Mouse (Mus musculus): ENCODE data around the gene Gpkow.
"Not testable (repeated sequence)": the region's sequence is repeated elsewhere in the genome, so short reads cannot be mapped to it uniquely, and the experiment has no call there.

Gene Gpkow

DNA sequence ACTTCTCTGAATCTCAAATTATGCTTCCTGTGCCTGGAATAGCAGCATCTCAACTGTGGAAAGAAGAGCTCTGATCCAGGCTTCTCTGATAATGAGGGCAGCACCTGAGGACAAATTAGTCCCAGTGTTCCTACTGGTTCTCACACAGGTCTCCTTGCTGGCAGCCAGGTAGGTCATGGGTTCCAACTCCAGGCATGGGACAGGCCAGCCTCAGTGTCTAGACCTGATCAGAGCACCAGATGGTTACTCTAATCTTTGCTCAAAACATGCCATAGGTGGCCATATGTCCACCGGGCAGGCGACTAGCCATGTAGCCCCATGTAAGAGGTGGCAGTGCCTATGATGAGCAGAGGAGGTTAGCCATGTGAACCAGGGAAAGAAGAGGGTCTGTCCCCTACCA, 8.6 kb upstream of the Gpkow start:
- no peak for DNase-seq (ENCODE audit: low spot score)

DNA sequence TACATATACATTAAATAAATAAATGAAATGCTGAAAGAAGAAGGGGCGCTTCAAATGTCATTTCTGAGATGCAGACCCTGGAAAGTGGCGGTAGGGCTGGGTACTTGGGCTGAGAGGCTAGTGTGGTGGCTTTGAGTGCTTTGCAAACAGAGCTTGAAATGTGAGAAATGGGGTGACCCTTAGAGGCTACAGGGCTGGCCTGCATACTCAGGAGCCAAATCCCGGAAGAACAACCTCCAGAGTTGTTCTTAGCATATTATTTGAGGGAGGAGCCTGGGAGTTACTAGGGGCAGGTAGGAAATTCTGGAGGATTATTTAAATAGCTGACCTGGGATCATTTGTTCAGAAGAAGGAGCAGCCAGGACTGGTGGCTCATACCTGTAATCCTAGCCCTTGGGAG, 6.4 kb upstream of the Gpkow start:
- DNase-seq (ENCODE audit: low spot score) = no peak

DNA sequence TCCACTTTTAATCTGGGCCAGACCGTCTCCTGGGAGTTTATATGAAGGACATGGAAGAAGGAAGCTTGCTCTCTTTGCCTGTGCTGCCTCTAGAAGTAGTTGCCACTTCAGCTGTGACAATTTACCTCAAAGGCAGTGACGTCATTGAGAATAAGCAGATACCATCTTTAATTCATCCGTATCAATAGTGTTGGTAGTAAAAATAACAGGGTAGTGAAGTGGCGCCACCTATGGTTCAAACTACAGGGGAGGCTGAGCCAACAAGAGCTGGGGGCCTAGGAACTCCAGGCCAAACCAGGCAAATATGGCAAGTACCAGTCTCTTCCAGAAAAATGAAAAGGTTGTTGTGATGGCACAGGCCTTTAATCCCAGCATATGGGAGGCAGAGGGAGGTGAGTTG, 4.1 kb upstream of the Gpkow start:
- peak; percentile 44 for DNase-seq (ENCODE audit: low spot score)

DNA sequence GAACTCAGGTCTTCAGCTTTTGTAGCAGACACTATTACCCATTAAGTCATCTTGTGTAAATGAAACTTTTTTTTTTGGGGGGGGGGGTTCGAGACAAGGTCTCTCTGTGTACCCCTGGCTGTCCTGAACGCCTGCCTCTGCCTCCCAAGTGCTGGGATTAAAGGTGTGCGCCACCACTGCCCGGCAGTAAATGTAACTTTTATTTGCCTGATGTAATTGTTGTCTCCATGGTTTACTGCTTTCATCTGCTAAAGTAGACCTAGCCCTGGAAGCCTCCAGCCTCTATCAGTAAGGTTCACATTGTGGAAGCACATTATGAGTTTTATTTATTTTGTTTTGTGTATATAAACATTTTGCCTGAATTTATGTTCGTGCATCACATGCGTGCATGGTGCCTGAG, 411 bp upstream of the Gpkow start:
- no peak for DNase-seq (ENCODE audit: low spot score)

DNA sequence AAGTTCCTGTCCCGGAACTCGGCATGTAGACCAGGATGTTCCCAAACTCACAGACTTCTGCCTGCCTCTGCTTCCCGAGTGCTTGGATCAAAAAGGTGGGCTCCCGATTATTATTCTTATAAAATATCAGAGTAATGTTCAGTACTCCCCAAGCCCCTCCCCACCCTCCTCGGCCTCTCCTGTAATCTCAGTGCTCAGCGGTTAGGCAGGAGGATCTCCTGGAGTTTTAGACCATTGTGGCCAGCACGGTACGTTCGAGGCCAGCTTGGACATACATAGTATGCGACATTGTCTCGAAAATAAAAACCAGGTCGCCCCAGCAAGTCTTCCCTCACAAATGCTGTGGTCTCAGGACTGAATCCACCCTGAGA, 16.8 kb downstream of the Gpkow start:
- not testable (repeated sequence) for DNase-seq (ENCODE audit: low spot score)

DNA sequence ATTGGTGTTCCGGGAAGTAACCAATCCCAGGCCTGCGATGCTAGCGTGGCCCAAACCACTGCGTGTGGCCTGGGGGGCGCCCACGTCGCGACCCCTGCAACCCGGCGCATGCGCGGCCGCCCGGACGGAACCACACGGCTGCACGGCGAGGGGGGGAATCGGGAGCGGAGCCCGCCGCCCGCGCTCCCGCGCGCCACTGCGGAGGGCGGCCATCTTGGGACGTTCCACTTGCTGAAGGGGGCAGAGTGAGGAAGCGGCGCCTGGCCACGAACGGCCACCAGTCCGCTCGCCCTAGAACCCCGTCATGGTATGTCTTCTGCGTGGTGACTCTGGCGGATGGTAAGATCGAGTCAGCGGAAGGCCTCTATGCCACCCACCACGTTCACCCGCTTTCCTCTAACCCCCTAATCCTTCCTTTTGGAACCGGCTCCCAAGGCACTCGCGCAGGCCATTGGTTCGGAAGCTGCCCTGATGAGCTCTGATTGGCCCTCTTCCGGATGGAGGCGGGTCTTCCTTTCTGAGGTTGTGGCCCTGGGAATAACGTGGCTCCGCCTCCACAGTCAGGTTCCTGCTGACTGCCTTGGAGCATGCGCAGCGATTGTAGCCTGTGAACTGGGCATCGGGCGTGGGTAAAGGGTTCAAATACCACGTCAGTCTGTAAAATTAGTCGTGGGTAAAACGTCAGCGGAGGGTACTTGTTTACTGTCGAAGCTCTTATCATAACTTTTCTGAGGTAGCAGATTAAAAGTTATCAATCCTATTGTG, 17.4 kb downstream of the Gpkow start, which contains the start of gene Wdr45:
Wdr45 (plus strand) TSS at position 199 of the 765 bp plus-strand sequence.
- peak; percentile 94 for DNase-seq (ENCODE audit: low spot score)

DNA sequence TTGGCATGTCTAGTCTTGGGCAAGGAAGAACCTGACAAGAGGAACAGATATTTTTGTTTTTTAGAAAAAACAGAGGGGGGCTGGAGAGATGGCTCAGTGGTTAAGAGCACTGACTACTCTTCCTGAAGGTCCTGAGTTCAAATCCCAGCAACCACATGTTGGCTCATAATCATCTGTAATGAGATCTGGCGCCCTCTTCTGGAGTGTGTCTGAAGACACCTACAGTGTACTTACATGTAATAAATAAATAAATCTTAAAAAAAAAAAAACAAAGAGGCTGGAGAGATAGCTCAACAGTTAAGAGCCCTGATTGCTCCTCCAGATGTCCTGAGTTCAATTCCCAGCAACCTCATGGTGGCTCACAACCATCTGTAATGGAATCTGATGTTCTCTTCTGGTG, 19.1 kb downstream of the Gpkow start:
- not testable (repeated sequence) for DNase-seq (ENCODE audit: low spot score)

DNA sequence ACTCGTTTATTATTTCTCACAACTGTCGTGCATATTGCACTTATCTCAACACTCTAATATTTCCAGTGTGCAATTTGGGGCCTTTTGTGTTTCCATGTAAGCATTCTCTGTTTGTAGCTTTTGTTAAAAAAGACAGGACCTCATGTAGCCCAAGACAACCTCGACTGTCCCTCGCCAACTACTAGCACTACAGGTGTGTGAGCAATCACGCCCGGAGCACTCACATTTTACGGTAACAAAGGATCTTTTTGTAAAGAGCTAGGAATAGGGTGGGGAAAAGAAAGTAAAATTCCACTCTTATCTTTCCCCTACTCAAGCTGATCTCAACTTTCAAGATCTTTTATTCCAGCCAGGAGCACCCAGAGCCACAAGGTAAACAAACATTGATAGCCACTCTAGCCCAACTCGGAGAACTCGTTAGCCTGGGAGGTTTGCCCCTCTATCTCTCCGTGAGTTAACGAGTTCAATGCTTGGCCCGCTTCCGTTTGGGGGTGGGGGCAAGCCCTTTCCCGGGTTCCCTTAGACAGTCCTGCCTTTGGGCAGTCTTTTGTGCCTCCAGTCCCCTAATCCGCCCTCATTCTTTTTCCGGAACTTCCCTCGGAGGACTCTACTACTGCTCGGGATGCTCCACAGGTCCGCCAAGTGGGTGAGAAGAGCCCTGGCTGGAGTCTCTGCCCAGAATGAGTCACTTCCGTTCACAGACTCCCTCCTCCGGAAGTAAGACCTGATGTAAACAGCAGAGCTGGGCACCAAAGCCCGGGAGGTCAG, 24.8 kb downstream of the Gpkow start, which contains the start of gene Gm45208:
Gm45208 (plus strand) TSS at position 732 of the 768 bp plus-strand sequence.
- peak; percentile 77 for DNase-seq (ENCODE audit: low spot score)

DNA sequence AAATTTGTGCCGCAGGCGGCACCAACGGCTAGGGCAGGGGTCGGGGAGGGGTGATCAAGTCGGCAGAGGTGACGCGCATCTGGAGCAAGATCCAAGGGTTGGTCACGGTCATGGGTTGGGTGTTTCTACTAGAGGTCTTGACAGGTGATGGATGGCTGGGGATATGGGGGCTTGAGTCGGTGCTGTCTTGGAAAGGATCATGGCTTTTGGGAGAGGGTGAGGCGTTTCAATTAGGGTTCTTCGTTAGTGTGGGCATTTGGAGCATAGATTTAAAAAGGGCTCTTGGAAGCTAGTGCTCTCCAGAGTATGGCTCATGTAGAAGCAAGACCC, 25.3 kb downstream of the Gpkow start:
- DNase-seq (ENCODE audit: low spot score) = no peak

DNA sequence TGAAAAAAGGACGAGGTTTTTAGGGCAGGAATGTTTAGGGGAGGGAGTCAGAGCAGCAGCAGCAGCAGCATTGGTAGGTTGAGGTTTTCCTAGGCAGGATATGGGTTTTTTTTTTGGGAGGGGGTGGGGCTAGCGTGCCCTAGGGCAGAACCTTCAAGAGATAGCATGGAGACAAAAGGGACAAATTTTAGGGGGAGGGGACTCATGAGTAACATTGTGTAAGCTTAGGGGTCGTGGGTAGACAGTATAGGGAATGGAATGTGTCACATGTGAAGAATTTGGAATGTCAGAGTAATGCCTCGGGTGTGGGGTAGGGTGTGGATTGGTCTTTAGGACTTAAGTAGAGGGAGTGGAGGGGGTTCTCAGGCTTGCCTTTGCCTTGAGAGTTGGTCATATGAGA, 25.8 kb downstream of the Gpkow start:
- DNase-seq (ENCODE audit: low spot score) = no peak

DNA sequence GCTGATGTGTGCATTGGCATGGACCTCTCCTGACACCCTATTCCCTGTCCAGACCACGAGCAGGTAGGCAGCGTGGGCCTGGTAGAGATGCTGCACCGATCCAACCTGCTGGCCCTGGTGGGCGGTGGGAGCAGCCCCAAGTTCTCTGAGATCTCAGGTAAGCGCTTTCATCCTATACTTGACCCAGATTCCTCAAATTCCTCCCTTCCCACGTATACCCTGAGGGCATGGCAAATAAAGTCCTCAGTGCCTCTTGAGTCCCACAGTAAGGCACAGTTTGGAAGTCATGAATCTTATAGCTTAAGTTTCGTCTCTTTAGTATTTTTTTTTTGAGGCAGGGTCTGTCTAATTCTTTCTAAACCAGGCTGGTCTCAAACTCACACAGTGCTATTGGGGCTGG, 27.2 kb downstream of the Gpkow start:
- DNase-seq (ENCODE audit: low spot score) = no peak

DNA sequence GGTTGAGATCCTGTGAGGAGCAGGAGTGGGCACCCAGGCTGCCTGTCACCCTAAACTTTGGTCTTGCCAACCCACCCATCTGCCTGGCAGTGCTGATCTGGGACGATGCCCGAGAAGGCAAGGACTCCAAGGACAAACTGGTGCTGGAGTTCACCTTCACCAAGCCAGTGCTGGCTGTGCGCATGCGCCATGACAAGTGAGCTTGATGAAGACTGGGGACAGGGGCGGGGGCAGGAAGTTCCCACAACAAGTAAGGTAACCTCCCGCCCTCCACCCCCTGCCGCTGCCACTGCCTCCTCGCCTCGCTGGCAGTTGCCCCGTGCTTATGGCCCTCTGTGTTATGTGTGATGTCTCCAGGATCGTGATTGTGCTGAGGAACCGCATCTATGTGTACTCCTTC, 28.9 kb downstream of the Gpkow start:
- no peak for DNase-seq (ENCODE audit: low spot score)

DNA sequence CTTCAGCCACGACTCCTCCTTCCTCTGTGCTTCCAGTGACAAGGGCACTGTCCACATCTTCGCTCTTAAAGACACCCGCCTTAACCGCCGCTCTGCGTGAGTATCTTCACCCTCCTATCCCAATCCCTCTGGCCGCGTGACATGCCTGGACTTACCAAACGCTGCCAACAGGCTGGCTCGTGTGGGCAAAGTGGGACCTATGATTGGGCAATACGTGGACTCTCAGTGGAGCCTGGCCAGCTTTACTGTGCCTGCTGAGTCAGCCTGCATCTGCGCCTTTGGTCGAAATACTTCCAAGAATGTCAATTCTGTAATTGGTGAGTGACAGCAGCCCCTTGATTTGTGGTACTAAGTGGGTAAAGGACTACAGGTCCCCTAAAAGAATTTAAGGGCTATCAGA, 30.2 kb downstream of the Gpkow start:
- peak; percentile 39 for DNase-seq (ENCODE audit: low spot score)

DNA sequence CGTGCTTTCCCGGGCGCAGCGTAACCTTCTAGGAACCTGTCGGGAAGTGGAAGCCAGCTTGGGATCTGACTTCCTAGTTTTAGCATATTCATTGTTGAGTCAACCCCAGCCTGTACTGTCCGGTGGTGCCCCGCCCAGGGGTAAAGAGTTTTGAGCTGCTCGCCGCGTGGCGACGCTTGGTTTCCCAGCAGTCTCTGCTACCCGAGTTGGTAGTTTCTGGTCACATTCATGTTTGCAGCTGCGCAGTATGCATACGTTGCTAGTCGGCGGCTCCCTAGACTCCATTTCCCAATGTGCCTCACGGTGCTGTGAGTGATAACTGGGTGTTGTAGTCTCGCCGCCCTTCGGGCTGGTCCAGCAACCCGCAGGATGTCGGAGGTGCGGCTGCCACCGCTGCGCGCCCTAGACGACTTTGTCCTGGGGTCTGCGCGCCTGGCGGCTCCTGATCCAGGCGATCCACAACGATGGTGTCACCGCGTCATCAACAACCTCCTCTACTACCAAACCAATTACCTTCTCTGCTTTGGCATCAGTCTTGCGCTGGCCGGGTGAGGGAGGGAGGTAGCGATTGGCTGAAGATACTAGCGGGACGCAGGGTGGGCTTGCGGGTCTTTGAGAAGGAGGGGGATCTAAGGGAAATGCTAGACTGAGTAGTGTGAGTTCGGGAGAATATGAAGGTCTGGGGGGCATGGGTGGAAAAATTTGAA, 31.4 kb downstream of the Gpkow start, which contains the start of gene Praf2:
Praf2 (plus strand) TSS at position 225 of the 707 bp plus-strand sequence.
- DNase-seq (ENCODE audit: low spot score) = peak; percentile 89

DNA sequence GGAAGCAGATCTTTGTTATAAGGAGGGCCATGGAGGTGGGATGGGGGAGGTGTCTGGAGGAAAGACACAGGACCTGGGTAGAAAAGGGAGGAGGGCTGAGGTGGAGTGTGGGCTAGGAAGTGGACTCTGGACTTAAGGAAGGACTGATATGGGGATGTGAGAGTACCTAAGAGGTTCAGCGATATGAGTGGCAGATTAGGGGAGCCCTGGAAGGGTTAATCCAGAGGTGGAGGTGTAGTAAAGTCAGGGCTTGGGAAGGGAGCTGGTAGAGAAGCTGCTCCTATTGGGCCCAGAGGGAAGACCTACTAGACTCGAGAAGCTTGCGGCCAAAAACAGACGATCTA, 32.0 kb downstream of the Gpkow start:
- DNase-seq (ENCODE audit: low spot score) = no peak

DNA sequence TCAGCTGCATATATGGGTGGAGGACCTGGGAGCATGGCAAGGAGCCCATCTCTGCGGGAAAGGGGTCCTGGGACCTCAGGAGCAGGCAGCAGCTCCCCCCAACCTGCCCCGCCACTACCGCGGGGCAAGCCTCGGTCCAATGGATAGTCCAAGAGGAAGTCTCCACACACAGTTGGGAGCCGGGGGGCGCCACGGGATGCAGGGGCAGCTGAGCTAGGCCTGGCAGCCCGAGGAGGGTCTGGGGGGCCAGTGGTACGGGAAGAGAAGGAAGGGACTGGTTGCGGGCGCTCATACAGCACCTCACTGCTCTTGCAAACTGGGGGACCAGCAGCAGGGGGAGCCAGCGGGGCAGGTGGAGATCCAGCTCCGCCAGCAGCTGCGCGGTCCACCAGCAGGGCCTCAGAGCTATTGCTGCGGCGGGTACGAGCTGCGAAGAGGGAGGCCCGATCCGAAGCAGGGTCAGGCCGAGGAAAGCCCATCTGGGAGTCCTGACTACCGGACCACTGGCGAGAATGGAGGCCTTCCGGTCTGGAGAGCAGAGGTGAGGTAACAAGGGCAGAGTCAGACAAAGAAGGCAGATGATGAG, 36.7 kb downstream of the Gpkow start:
- DNase-seq (ENCODE audit: low spot score) = no peak

DNA sequence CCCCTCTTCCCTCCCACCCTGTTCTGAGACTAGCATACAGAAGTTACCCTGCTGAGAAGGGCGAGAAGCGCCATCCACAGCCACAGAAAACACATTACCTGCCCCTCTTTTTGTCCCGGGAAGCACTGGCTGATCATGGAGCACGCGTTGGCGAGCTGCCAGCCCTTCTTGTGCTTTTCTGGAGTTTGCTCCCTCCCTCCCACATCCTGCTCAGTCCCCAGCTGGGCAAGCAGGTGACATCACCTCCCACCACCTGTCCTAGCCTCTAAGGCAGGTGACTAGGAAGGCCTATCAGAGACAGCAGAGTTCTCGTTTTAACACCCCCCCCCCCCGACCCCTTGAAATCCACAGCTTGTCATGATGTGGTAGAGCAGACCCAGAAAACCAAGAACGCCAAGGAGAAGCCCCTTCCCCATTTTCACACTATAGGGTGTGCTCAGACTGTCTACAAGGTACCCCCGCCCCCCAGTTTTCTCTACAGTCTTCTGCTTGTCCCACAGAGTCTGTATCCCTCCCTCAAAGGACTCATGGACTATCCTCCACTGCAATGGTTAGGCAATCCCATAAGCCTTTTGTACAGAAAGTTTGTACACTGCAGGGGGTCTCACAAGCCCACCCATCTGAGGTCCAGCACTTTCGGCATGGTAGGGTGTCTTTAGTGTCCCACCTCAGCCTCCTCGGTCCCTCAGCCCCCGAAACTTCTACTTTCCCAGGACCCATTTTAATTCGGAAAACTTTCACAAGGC, 42.6 kb downstream of the Gpkow start:
- peak; percentile 45 for DNase-seq (ENCODE audit: low spot score)

DNA sequence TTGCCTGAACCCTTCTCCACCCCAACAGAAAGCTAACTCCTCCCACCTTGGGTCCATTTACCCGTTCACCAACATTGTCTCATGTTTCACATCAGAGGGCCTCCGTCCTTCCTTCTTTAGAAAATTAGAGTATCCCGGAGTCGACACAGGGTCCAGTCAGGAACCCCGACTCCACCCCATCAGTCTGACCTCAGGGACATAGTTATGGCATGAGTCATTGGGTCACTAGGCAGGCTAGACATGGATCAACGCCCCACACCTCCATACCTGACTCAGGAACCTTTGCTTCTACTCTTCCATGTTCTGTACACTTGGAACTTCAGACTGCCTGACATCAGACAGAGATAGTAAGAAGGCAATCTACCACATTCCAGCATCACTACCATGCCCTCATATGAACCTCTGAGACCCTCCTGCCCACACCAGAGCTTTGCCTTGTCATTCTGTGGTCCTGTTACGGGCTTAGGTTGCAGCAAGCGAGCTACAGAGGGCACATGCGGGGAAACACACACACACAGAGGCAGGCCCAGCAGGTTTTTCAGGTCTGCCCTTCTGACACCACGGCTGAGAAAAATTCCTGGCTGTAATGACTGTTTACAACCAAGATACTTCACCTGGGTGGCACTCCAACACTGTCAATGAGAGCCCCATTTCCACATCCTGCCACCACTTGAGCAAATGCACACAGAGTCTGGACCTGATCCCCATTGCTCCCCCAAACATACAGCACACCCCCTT, 43.3 kb downstream of the Gpkow start:
- DNase-seq (ENCODE audit: low spot score) = no peak

DNA sequence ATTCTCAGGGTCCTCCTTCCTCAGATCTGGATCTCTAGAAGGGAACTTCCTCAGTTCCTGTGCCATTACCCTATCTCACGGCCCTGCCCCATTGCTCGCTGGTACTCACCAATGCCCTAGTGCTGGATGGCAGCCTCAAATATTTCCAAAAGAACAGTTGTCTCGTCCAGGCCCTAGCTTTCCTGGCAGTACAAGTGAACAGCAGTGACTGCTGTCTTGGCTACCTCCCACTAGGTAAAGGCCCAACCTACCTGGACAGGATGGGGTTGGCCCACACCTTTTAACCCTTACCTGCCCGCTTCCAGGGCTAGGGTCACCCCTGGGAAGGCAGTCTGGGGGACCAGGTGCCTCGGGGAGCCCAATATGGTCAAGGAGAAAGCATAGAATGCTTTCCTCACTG, 44.2 kb downstream of the Gpkow start:
- no peak for DNase-seq (ENCODE audit: low spot score)

DNA sequence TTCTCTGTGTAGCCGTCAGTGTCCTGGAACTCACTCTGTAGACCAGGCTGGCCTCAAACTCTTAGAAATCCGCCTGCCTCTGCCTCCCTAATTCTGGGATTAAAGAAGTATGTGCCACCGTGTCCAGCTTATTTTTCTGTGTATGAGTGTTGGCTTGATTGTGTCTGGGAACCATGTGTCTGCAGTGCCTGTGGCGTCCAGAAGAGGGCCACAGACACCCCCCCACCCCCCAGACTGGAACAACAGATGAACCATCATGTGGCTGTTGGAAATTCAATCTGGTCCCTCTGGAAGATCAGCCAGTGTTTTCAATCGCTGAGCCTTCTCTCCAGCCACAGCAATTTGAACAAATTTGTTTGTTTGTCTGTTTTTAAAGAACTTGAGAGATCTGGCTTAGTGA, 46.5 kb downstream of the Gpkow start:
- no peak for DNase-seq (ENCODE audit: low spot score)

DNA sequence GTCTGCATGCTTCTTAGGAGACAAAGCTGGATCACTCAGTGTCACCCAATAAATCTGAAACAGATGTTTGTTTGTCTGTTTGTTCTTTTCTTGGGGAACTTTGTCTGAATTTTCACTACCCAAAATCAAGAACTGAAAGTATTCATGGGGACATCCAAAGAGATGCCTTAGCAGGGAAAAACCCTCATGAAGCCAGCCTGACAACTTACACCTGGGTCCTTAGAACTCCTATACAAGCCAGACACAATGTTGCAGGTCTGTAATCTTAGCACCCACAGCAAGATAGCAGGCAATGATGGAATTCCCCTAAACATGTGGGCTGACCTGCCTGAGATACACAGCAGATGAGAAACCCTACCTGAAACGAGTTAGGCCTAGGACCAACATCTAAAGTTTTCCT, 48.0 kb downstream of the Gpkow start:
- no peak for DNase-seq (ENCODE audit: low spot score)
